Mouse (Mus musculus) liver, postnatal 0 days (tissue): Measurements from ENCODE around the gene Hc.

ENCODE experiments used
- CTCF ChIP-seq: sonication (generic); IDR thresholded peaks from 2 replicates; pipeline ENCODE4 v1.5.1; 2016; ENCODE audit warnings: antibody characterized with exemption, low read depth
- EP300 ChIP-seq: IDR thresholded peaks from 2 replicates; pipeline ENCODE4 v1.6.1; 2016; ENCODE audit warnings: antibody characterized with exemption, low read depth, mild to moderate bottlenecking

DNA sequence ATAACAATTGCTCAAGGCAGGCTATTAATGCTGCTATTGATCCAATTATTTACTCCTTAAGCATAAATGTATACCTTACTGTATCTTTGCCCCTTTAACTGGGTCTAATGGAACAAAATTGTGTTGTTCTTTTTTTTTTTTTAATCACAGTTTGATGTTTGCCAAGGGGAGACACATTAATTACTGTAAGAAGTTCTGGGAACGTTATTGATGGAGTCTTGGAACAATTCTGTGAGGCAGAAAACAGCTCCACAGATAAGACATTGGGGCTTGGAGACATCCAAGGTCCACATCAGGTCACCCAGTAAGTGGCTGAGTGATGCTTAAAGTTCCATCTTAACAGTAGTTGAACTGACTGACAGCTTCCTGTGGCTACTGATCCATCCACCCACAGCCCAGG lies 103.8 kb downstream of the Hc start:
- TF ChIP-seq CTCF: no peak
- no peak for TF ChIP-seq EP300
